Mouse (Mus musculus): ENCODE results near the gene BC025920. TPM values are rescaled to one million over a fixed set of nuclear protein-coding genes. Genes with fewer than 3 reads are reported as not detected.

The BC025920 gene
- polyA plus RNA-seq, 1 experiment from 2014 or later: 1.8 TPM

GRCm38 (mm10) chr10:81656174-81656573 is 50.1 kb downstream of the BC025920 start:
- Histone ChIP-seq H3K9me3 (peaks cover 46% of the 10 kb centered on the region), H3K4me3 (no peak overlapping the region), H3K36me3 (replicated peaks) (peaks cover 29% of the 10 kb centered on the region), H3K27ac (no peak overlapping the region), H3K27me3 (replicated peaks) (no peaks in the 10 kb centered on the region), H3K9ac (no peak overlapping the region), H3K4me1 (no peaks in the 10 kb centered on the region), H3K4me2 (no peak overlapping the region)
- WGBS: 98% methylated on average over 2 of the region's 2 CpGs
- no peak for ATAC-seq (replicated peaks)

Other genes with a start within 250 kb of the BC025920 start
- gene Mfsd12, start 248.8 kb upstream of the BC025920 start, polyA plus RNA-seq (2015; fragmentation: Nextera tagmentation; extraction: Ambion mirVana): 19.7 and 22.5 TPM in 2 replicates
- gene 4930404N11Rik, start 240.5 kb upstream of the BC025920 start, polyA plus RNA-seq (2015; fragmentation: Nextera tagmentation; extraction: Ambion mirVana): 1.1 TPM in 2 replicates
- gene Fzr1, start 227.8 kb upstream of the BC025920 start, polyA plus RNA-seq (2015; fragmentation: Nextera tagmentation; extraction: Ambion mirVana): 153 and 159 TPM in 2 replicates
- 90.4 and 92.6 TPM in 2 replicates for gene Dohh, start 221.8 kb upstream of the BC025920 start, polyA plus RNA-seq (2015; fragmentation: Nextera tagmentation; extraction: Ambion mirVana)
- gene Gm48551, start 221.8 kb upstream of the BC025920 start, polyA plus RNA-seq (2015; fragmentation: Nextera tagmentation; extraction: Ambion mirVana): 8.4 and 9.3 TPM in 2 replicates
- 2.7 and 3.3 TPM in 2 replicates for gene Gm48552, start 217.3 kb upstream of the BC025920 start, polyA plus RNA-seq (2015; fragmentation: Nextera tagmentation; extraction: Ambion mirVana)
- gene Smim24, start 213.2 kb upstream of the BC025920 start, polyA plus RNA-seq (2015; fragmentation: Nextera tagmentation; extraction: Ambion mirVana): 1.4 and 1.6 TPM in 2 replicates
- 18.1 and 22.8 TPM in 2 replicates for gene Nfic, start 150.6 kb upstream of the BC025920 start, polyA plus RNA-seq (2015; fragmentation: Nextera tagmentation; extraction: Ambion mirVana)
- 106 and 109 TPM in 2 replicates for gene Celf5, start 123.6 kb upstream of the BC025920 start, polyA plus RNA-seq (2015; fragmentation: Nextera tagmentation; extraction: Ambion mirVana)
- gene Ncln, start 109.9 kb upstream of the BC025920 start, polyA plus RNA-seq (2015; fragmentation: Nextera tagmentation; extraction: Ambion mirVana): 69.7 and 73.8 TPM in 2 replicates
- 0.71 and 1.2 TPM in 2 replicates for gene S1pr4, start 106.1 kb upstream of the BC025920 start, polyA plus RNA-seq (2015; fragmentation: Nextera tagmentation; extraction: Ambion mirVana)
- 0.96 and 1.1 TPM in 2 replicates for gene Gna15, start 82.0 kb upstream of the BC025920 start, polyA plus RNA-seq (2015; fragmentation: Nextera tagmentation; extraction: Ambion mirVana)
- 100 and 101 TPM in 2 replicates for gene Gna11, start 61.1 kb upstream of the BC025920 start, polyA plus RNA-seq (2015; fragmentation: Nextera tagmentation; extraction: Ambion mirVana)
- 802 and 851 TPM in 2 replicates for gene Aes, start 46.8 kb upstream of the BC025920 start, polyA plus RNA-seq (2015; fragmentation: Nextera tagmentation; extraction: Ambion mirVana)
- 57.4 and 58.8 TPM in 2 replicates for gene Tle2, start 31.7 kb upstream of the BC025920 start, polyA plus RNA-seq (2015; fragmentation: Nextera tagmentation; extraction: Ambion mirVana)
- 6.7 and 8.0 TPM in 2 replicates for gene Tle6, start 5.2 kb upstream of the BC025920 start, polyA plus RNA-seq (2015; fragmentation: Nextera tagmentation; extraction: Ambion mirVana)
- 60.1 and 60.4 TPM in 2 replicates for gene Sirt6, start 21.5 kb downstream of the BC025920 start, polyA plus RNA-seq (2015; fragmentation: Nextera tagmentation; extraction: Ambion mirVana)
- 19.1 and 20.2 TPM in 2 replicates for gene Ankrd24, start 22.3 kb downstream of the BC025920 start, polyA plus RNA-seq (2015; fragmentation: Nextera tagmentation; extraction: Ambion mirVana)
- 6.6 and 6.9 TPM in 2 replicates for gene Gm10778, start 42.8 kb downstream of the BC025920 start, polyA plus RNA-seq (2015; fragmentation: Nextera tagmentation; extraction: Ambion mirVana)
- 16.9 and 18.5 TPM in 2 replicates for gene Zfp433, start 98.6 kb downstream of the BC025920 start, polyA plus RNA-seq (2015; fragmentation: Nextera tagmentation; extraction: Ambion mirVana)
- 16.4 and 20.8 TPM in 2 replicates for gene Gm3055, start 164.9 kb downstream of the BC025920 start, polyA plus RNA-seq (2015; fragmentation: Nextera tagmentation; extraction: Ambion mirVana)
- gene Gm4767, start 205.9 kb downstream of the BC025920 start, polyA plus RNA-seq (2015; fragmentation: Nextera tagmentation; extraction: Ambion mirVana): 3.3 and 3.6 TPM in 2 replicates